8 mouse cellular contexts compared by ENCODE assay signal in the genomic region with DNA sequence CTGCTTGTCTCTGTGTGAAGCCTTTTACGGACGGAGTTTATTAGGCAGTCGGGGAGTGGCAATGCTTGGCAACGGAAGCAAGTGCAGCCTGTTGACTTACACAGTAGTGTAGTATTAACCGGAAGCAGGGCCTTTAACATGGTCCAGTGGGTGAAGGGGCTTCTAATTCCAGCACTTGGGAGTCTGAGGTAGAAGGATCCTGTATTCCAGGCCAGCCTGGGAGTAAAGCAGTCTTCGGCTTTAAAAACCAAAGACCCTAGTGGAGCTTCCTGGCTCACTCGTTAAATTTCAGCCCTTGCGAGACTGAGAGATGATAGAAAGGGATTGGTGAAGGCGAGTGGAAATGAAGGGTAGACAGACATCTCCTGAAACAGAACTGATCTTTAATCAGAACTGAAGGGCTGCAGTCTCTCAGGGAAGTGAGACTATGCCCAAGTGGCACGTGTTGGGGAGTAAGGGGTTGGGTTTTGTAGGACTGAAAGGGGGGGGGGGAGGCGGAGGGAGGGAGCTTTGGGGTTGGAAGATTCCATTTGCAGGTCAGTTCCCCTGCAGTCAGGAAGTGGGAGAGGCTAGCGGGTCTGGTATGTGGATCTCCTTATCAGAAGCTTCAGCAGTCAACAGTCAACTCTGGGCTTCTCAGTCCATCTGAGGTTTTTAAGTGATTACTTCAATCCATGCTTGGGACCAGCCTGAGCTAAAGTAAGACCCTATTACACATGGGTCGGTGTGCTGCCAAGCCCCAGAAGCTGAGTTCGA. TPM values are rescaled to one million over a fixed set of nuclear protein-coding genes. Genes with fewer than 3 reads are reported as not detected.
DNase-seq lines count a peak whose midpoint lies in the region; ATAC-seq and TF ChIP-seq lines count a peak whose summit lies in the region.

No protein-coding gene starts in this region.

- H3K4me3 ChIP-seq in cortical plate, adult 2 months (ENCODE audit: insufficient read depth, low read length): peak overlapping the region; percentile 71
- H3K4me3 ChIP-seq in heart, embryonic 10.5 days: peak overlapping the region; percentile 87
- H3K4me3 ChIP-seq in kidney, embryonic 14.5 days (ENCODE audit: low read length): peak overlapping the region; percentile 92
- H3K4me3 ChIP-seq in liver, embryonic 15.5 days (replicated peaks): peak overlapping the region; percentile 89
- H3K4me3 ChIP-seq in neural tube, embryonic 11.5 days (ENCODE audit: low read depth, low read length): peak overlapping the region; percentile 83

- H3K36me3 ChIP-seq in heart, embryonic 10.5 days: no peaks in the 10 kb centered on the region
- no peaks in the 10 kb centered on the region for H3K36me3 ChIP-seq in kidney, embryonic 14.5 days (ENCODE audit: control insufficient read depth, insufficient read depth, low read length)
- H3K36me3 ChIP-seq in liver, embryonic 15.5 days (replicated peaks): no peaks in the 10 kb centered on the region
- no peaks in the 10 kb centered on the region for H3K36me3 ChIP-seq in neural tube, embryonic 11.5 days (ENCODE audit: control insufficient read depth, insufficient read depth, low read length)

- no peak for TF ChIP-seq POLR2A in cortical plate, adult 2 months (IDR thresholded peaks at IDR 0.05; ENCODE audit: extremely low read depth, insufficient read depth, low read length)

- H3K9ac ChIP-seq in kidney, embryonic 14.5 days (ENCODE audit: low read depth, low read length): peak overlapping the region; percentile 9; the same call in 1 of the 2 replicates
- peak overlapping the region; percentile 46 for H3K9ac ChIP-seq in liver, embryonic 15.5 days
- peak overlapping the region; percentile 54 for H3K9ac ChIP-seq in neural tube, embryonic 11.5 days (ENCODE audit: low read length)

- H3K9me3 ChIP-seq in heart, embryonic 10.5 days: no peaks in the 10 kb centered on the region
- H3K9me3 ChIP-seq in kidney, embryonic 14.5 days (ENCODE audit: control insufficient read depth, low read length): no peaks in the 10 kb centered on the region
- H3K9me3 ChIP-seq in liver, embryonic 15.5 days (replicated peaks): no peaks in the 10 kb centered on the region
- no peaks in the 10 kb centered on the region for H3K9me3 ChIP-seq in neural tube, embryonic 11.5 days (ENCODE audit: control insufficient read depth, low read length)

- H3K27me3 ChIP-seq in heart, embryonic 10.5 days (ENCODE audit: insufficient read depth, poor library complexity, severe bottlenecking): no peaks in the 10 kb centered on the region
- H3K27me3 ChIP-seq in kidney, embryonic 14.5 days (ENCODE audit: control insufficient read depth, insufficient read depth, low read length): no peaks in the 10 kb centered on the region
- H3K27me3 ChIP-seq in liver, embryonic 15.5 days: no peaks in the 10 kb centered on the region
- no peaks in the 10 kb centered on the region for H3K27me3 ChIP-seq in neural tube, embryonic 11.5 days (ENCODE audit: control insufficient read depth, insufficient read depth, low read length)

- no peak overlapping the region for H3K27ac ChIP-seq in cortical plate, adult 2 months (ENCODE audit: insufficient read depth, low read length)
- H3K27ac ChIP-seq in heart, embryonic 10.5 days: peak overlapping the region; percentile 97
- H3K27ac ChIP-seq in kidney, embryonic 14.5 days (ENCODE audit: low read depth, low read length): peak overlapping the region; percentile 39; the same call in 1 of the 2 replicates
- peak overlapping the region; percentile 92 for H3K27ac ChIP-seq in liver, embryonic 15.5 days (replicated peaks)
- no peak overlapping the region for H3K27ac ChIP-seq in neural tube, embryonic 11.5 days (ENCODE audit: low read depth, low read length)

- TF ChIP-seq CTCF in cortical plate, adult 2 months (IDR thresholded peaks at IDR 0.05; ENCODE audit: extremely low read depth, insufficient read depth, low read length): no peak

- peak; percentile 34 for ATAC-seq in kidney, embryonic 14.5 days (ENCODE audit: low FRiP score, low TSS enrichment)
- peak; percentile 44 for ATAC-seq in liver, embryonic 15.5 days (ENCODE audit: insufficient read depth)
- no peak; the same call in 1 of the 2 replicates for ATAC-seq in neural tube, embryonic 11.5 days (ENCODE audit: insufficient read depth, low FRiP score, low TSS enrichment)

- WGBS in heart, embryonic 10.5 days: 19% methylated on average over 14 of the region's 14 CpGs
- WGBS in kidney, embryonic 14.5 days: 16% methylated on average over 14 of the region's 14 CpGs
- WGBS in liver, embryonic 15.5 days (ENCODE audit: insufficient replicate concordance): 13% methylated on average over 14 of the region's 14 CpGs
- 29% methylated on average over 13 of the region's 14 CpGs for WGBS in neural tube, embryonic 11.5 days

- peak overlapping the region; percentile 57 for H3K4me2 ChIP-seq in kidney, embryonic 14.5 days (replicated peaks; ENCODE audit: low read depth, low read length)
- H3K4me2 ChIP-seq in liver, embryonic 15.5 days: peak overlapping the region; percentile 90
- peak overlapping the region; percentile 66 for H3K4me2 ChIP-seq in neural tube, embryonic 11.5 days (ENCODE audit: low read depth)

- DNase-seq in 416B (ENCODE audit: low read depth) (peak; percentile 96), ZHBTc4 (ENCODE audit: low read depth, low spot score) (peak; percentile 86)
- peak; percentile 94 for DNase-seq in heart, embryonic 10.5 days (ENCODE audit: low spot score)
- DNase-seq in neural tube, embryonic 11.5 days (ENCODE audit: low spot score): peak; percentile 52
- DNase-seq in thymus, postnatal 10 days (ENCODE audit: low spot score in 2 of 2): peak; percentile 11 to 17

- H3K4me1 ChIP-seq in cortical plate, adult 2 months (ENCODE audit: control insufficient read depth, insufficient read depth, low read length): peaks cover 3% of the 10 kb centered on the region; the same call in 1 of the 2 replicates
- H3K4me1 ChIP-seq in heart, embryonic 10.5 days: peaks cover 21% of the 10 kb centered on the region
- peaks cover 10% of the 10 kb centered on the region for H3K4me1 ChIP-seq in kidney, embryonic 14.5 days (ENCODE audit: control insufficient read depth, insufficient read depth, low read length)
- peaks cover 30% of the 10 kb centered on the region for H3K4me1 ChIP-seq in liver, embryonic 15.5 days (replicated peaks)
- 0 out of 2 replicates have a peak, but pooled peaks cover 3% of the 10 kb centered on the region for H3K4me1 ChIP-seq in neural tube, embryonic 11.5 days (ENCODE audit: control insufficient read depth, insufficient read depth, low read length)

RNA-seq across cellular contexts. Expression of gene Krcc1, which starts 1.0 kb away (rescaled TPM):
- 15.3 and 16.3 TPM in 2 replicates for polyA plus RNA-seq in cortical plate, adult 2 months (2012; rRNA removed)
- polyA plus RNA-seq in heart, embryonic 10.5 days (2016; fragmentation: Nextera tagmentation; extraction: Ambion mirVana): 53.5 and 55.5 TPM in 2 replicates
- polyA plus RNA-seq in kidney, embryonic 14.5 days (2014; fragmentation: Nextera tagmentation; extraction: Ambion mirVana): 52.2 and 53.3 TPM in 2 replicates
- 21.5 and 23.1 TPM in 2 replicates for polyA plus RNA-seq in liver, embryonic 15.5 days (2015; fragmentation: Nextera tagmentation; extraction: Ambion mirVana)
- 34.4 and 35.3 TPM in 2 replicates for polyA plus RNA-seq in neural tube, embryonic 11.5 days (2014; fragmentation: Nextera tagmentation; extraction: Ambion mirVana)

RNA-seq across cellular contexts. Expression of gene Smyd1, which starts 51.6 kb away (rescaled TPM):
- polyA plus RNA-seq in cortical plate, adult 2 months (2012; rRNA removed): 1.4 and 1.9 TPM in 2 replicates
- polyA plus RNA-seq in heart, embryonic 10.5 days (2016; fragmentation: Nextera tagmentation; extraction: Ambion mirVana): 85.5 and 174 TPM in 2 replicates
- polyA plus RNA-seq in kidney, embryonic 14.5 days (2014; fragmentation: Nextera tagmentation; extraction: Ambion mirVana): 0.17 and 0.19 TPM in 2 replicates
- 0.51 and 0.66 TPM in 2 replicates for polyA plus RNA-seq in liver, embryonic 15.5 days (2015; fragmentation: Nextera tagmentation; extraction: Ambion mirVana)
- polyA plus RNA-seq in neural tube, embryonic 11.5 days (2014; fragmentation: Nextera tagmentation; extraction: Ambion mirVana): 4.6 and 5.5 TPM in 2 replicates

RNA-seq across cellular contexts. Expression of gene Cd8b1, which starts 52.1 kb away (rescaled TPM):
- polyA plus RNA-seq in cortical plate, adult 2 months (2012; rRNA removed): not detected in 2 replicates
- polyA plus RNA-seq in heart, embryonic 10.5 days (2016; fragmentation: Nextera tagmentation; extraction: Ambion mirVana): not detected in 2 replicates
- polyA plus RNA-seq in kidney, embryonic 14.5 days (2014; fragmentation: Nextera tagmentation; extraction: Ambion mirVana): 0.13 TPM in 1 of 2 replicates, not detected in the other
- 0.08 TPM in 1 of 2 replicates, not detected in the other for polyA plus RNA-seq in liver, embryonic 15.5 days (2015; fragmentation: Nextera tagmentation; extraction: Ambion mirVana)
- not detected in 2 replicates for polyA plus RNA-seq in neural tube, embryonic 11.5 days (2014; fragmentation: Nextera tagmentation; extraction: Ambion mirVana)

Comparison
In these comparisons a context has a peak if more than half of its experiments do, and no peak if none do; other contexts are left out.
1. DNase-seq: peak in every context shown above with its lines; median percentile 96 in 416B; 94 in heart, embryonic 10.5 days; 86 in ZHBTc4; 52 in neural tube, embryonic 11.5 days; 14 in thymus, postnatal 10 days.
2. H3K27ac ChIP-seq: peak in heart, embryonic 10.5 days (single experiment), kidney, embryonic 14.5 days (single experiment) and liver, embryonic 15.5 days (single experiment); none in cortical plate, adult 2 months (single experiment) and neural tube, embryonic 11.5 days (single experiment).
3. RNA of gene Smyd1, which starts 51.6 kb away (polyA plus RNA-seq): 85.5 to 174 TPM in heart, embryonic 10.5 days; 4.6 to 5.5 TPM in neural tube, embryonic 11.5 days, 1.4 to 1.9 TPM in cortical plate, adult 2 months, 0.51 to 0.66 TPM in liver, embryonic 15.5 days and 0.17 to 0.19 TPM in kidney, embryonic 14.5 days; every median in the first group is over 10 times any median in the second.
4. Peak in every context shown above with its lines, with median percentiles within 50 percentile points of each other: H3K4me3 ChIP-seq, H3K4me2 ChIP-seq and H3K9ac ChIP-seq.